Mouse (Mus musculus) embryo, embryonic 10.5 days (tissue): Measurements from ENCODE around the gene Nploc4.

Experiments used
- DNase-seq: peaks from one replicate; pipeline ENCODE4 v3.0.0-alpha.2; 2015; ENCODE audit warnings: low spot score

The Nploc4 gene

DNA sequence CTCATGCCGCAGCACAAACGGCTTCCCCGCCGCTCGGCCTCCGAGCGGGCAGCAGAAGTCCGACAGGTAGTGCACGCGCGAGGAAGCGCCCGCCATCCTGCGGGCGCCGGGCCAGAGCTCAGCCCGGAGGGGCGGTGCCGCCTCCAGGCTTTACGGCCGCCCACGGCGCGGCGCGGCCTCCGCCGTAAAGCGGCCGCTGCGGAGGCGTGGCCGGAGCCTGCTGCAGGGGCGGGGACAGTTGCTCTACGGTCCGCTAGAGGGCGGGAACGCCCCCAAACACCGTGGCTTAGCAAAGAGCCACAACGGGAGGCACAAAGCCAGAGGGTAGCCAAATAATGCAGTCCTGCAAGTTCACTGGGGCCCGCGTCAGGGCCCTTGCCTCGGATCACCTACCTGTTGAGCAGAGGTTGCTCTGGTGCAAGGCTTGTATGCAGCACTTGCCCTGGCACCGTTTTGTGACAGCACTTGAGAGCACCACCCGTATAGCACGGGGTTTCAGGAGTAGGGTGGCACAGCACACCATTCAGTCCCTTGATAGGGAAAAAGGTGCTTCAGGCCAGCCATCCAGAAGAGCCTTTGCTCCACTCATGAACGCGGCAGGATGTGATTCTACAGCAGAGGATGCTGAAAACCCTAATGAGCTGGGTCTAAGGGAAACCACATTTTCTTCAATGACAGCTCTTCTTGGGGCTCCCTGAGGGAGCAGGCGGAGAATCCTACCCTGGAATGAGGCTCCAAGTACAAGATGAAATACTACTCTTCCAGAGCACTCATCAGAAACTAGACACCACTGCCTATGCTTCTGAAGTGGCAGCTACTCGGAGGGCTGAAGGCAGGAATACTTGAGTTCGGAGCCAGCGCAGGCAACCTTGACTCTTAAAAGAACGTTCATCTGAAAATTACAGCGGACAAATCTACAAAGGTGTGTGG, 58.6 kb downstream of the Nploc4 start, which contains the start of gene Faap100:
TSS of gene Faap100 (minus strand) at position 154 of the 930 bp plus-strand sequence.
- peak; percentile 95 for DNase-seq

DNA sequence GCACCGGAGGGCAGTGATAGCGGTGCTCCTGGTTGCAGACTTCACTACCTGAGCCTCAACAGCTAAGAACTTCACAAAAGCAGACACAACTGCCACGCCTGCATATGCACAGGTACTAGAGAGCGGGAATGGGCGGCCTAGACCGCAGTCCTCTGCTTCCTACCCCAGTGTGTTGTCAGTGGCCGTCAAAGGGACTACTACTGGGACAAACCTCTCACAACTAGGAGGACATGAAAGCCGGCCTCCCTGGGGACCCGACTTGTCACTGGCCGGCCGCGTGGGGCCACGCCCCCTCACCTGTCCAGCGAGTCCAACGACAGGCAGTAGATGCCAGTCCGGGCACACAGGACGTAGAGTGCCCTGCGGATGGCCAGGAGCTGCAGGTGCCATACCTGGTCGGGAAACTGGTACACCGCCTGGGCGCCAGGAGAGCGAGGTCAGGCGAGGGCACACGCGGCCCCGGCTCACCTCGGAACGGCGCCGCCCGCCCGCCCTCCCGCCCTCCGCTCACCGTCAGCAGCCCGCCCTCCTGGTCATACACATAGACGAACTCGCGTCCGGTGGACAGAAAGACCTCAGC, 59.4 kb downstream of the Nploc4 start:
- DNase-seq = peak; percentile 36

DNA sequence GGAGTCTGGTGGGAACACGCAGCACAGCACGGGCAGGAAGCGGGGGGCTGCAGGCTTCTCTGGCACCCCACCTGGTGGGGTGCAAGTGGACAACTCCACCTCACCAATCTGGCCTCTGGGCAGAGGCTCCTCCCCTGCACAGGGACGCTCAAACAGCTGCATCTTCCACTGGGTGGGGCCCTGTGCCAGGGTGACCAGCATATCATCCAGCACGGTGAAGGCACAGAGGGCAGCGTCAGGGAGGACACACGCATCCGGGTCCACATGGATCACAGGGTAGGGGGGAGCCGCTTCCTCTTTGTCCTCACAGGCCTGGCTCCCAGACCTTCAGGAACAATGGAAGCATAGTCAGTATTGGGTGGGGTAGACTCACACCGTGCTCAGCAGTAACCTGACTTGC, 60.2 kb downstream of the Nploc4 start:
- no peak for DNase-seq

DNA sequence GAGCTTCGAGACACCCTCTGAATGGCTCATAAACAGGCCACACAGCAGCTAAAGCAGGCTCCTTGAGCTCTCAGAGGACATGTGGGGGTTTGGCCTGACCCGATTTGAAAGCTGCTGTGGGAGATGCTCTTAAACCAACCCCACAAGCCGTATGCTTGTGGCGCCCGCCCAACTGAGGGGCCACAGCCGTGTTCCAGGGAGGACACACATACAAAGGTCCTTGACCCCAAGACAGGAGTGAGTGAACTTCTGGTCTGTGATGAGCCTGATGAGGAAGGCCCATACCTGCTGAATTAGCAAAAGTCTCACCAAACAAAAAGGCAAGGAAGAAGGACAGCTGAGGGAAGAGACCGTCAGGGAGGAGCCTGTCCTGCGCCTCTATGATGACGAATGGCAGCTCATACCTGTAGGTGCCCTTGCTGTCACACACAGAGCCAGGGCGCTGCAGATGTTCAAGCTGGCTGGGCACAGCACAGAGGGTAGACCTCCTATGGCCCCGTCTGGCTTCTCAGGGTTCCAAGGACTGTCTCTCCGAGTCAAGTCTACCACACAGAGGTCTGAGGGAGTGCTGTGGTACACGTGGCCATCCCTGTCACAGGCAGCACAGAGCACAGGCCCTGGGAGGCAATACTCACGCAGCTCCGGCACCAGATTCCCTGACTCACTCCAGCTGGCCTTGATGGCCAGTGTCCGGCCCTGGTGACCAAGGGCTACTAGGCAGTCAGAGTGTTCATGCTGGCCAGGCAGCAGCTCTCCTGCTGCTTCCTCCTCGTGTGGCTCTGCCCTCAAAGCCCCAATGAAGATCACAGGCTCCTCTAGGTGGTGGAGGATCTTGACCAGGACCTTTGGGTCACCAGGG, 61.0 kb downstream of the Nploc4 start:
- DNase-seq = no peak

DNA sequence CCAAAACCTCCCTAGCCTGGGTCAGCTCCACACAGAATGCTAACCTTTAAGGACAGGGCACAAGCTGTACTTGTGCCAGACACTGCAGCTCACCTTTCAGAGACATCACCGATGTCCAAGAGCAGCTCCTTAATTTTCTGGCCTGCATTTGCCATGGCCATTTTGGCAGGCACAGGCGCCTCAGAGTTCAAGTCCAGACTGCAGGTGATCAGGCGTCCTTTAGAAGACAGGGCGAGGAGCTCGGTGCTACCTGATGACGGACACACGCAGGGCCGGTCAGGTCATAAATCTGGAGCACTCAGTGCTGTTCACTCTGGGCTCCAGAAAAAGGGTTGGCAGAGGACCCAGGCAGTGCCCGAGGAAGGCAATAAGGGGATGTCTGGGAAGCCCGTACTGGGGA, 62.2 kb downstream of the Nploc4 start:
- no peak for DNase-seq

DNA sequence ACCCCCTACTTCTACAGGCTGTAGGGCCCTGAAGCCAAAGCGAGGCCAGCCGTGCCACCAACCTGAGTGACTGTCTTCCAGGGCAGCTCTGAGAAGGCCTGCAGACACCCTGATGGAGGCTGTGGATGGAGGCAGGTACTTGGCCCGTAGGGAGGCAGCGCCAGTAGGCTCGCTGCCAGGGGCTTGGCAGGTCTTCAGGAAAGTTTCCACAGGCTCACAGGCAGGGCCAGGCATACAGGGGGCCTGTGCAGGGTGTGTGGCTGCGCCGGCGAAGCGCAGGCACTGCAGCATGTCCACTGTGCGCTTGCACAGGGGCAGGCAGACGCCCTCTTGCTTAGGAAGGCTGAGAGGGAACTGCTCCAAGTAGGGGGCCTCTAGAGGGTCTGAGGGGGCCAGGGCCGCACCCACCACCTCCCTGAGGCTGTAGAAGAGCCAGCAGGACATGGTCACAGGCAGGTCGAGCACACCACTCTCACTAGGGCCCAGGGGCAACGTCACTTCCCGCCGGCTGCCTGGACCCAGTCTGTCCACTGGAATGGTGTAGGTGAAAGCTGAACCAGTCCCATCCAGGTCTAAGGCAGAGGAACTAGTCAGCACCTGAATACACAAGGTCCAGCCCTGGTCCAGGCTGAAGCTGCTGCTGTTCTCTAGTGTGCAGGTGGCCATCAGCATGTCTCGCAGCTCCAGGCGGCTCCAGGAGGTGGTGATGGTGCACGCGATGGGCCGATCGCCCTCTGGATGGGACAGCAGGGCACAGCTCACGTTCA, 63.5 kb downstream of the Nploc4 start:
- no peak for DNase-seq

DNA sequence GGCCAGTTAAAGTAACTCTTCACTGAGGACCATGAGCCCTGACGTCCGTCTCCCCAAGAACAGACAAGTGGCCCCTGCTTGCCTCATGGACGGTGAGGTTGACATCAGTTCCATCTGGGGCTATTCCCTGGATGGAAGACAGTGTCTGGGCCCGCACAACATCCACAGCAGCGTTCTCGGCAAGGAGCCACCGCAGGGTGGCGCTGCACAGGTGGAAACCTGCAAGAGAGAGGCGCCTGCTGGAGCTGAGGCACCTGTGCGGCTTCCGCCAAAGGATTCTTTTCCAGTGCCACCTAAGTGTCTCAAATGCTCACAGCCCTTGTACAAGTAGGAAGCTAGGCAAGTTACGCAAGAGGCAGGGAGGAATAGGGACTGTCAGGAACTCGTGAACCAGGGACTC, 64.5 kb downstream of the Nploc4 start:
- DNase-seq = no peak

DNA sequence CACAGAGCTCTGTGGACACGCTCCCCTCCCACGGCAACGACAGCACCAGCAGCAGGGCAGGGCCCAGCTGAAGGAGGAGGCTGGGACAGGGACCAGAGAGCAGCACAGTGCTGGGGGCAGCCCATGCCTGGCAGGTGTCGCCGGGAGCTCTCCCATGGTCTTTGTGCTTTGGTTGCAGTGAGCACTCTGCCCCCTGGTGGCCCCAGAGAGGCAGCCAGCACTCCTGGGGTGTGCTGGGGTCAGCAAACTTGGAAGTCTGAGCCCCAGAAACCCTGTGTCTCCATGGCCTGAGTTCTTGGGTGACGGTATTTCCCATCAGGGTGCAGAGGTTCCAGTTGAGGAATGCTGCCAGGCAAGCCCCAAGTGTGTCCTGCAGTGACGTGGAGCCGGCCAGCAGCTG, 67.9 kb downstream of the Nploc4 start:
- DNase-seq = peak; percentile 71

DNA sequence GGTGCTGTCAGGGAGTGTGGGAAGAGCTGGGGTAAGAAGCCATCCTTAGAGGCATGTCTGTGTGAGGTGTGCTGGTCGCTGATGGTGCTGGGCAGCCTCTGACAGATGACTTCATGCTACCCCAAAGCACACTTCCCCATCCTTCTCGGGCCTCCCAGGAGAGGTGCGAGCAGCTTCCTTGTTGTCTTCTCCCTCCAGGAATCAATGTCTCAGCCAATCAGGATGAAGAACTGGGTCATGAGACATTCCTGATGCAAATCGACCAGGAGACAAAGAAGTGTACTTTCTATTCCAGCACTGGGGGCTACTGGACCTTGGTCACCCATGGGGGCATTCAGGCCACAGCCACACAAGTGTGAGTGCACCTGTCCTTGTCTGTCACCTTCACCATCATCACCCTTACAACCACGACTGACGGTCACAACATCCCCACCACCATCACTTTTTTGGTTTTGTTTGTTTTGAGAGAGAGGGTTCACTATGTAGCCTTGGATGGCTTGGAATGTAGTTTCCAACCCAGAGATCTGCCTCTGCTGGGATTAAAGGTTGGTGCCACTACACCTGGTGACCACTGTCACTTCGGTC, 71.0 kb downstream of the Nploc4 start:
- DNase-seq = no peak

DNA sequence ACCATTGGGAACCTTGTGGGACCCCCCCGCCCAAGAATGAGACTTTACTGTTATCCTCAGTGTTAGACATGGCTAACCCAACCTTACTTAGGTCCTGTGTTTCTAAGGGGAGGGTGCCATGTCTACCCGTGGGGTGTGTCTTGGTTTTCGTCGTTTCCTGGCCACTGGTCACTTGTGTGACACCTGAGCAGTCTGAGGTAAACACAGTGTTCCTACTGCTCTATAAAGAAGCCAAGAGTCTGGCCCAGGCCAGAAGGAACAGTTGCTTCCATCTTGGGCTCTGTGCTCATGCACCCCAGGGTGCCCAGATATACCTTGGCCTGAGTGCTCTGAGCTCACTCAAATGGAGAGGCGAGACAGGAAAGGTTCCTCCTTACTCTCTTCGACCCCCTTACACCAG, 74.6 kb downstream of the Nploc4 start:
- no peak for DNase-seq

DNA sequence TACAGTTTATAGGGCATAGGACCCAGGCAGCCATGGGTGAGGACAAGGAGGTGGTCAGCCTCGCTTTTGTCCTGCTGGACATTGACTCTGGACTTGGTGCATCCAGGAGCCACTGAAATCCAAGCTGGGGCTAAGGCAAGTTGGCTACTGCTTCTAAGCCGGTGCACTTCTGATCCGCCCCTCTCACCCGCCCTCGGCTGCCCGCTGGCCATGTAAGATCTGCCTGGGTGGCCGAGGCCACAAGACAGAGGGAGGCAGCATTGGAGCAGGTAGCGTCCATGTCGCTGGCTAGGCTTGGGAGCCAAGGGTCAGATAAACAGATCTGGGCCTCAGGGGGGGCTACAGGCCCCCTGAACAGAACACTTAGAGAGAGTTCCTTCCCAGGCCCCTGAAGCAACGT, 76.2 kb downstream of the Nploc4 start, which contains the start of gene Fscn2:
TSS of gene Fscn2 (plus strand) at position 240 of the 400 bp plus-strand sequence.
- DNase-seq = no peak

DNA sequence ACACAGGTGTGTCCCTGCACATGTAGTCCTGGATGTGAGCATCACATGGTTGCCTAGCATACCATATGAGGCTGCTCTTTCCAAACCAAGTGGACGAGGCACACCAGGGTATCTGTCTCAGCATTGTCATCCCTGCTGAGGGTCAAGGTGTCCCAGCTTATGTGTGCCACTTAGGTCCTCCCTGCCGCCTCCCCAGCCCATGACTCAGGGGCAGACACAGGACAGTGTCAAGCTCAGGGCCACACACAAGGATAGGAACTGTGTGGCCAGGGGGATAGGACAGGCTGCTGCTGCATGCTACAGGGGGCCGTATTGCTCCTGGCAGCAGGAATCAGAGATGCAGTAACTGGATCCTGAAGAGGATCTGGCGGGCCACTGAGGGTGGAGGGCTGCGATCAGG, 76.8 kb downstream of the Nploc4 start:
- DNase-seq = no peak

DNA sequence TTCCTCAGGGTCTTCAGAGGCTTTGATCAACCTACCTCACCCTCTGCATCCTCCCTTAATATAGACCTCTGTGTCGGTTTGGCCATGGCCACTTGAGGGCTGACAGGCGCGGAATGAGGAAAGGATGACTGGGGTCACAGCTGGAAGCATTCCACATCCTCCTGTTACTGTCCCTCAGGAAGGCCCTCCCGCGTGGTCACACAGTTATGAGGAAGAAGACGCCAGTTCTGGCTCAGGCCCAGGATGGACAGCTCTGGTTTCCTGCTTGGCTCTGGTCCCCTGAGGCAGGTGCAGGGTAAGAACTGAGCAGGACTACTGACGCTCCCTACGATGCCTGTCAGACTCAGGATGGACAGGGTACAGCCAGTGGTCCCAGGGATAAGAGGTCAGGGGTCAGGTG, 77.4 kb downstream of the Nploc4 start:
- DNase-seq = no peak

DNA sequence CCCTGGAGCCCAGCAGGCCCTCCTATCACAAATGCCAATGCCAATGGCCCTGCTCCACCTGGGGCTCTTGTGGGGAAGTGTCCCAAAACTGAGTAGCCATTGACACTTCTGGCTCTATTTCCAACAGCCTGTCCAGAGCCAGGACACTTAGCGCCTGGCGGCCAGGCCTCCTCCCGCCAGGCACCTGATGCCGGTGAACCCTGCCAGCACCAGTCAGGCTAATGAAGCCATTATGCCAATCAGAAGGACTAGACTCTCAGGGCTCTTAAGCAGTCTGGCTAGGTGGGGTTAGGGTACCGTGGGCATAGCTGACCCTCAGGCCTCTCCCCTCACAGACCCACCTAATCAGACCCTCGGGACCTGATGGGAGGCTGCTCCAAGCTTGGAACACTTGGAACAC, 78.1 kb downstream of the Nploc4 start:
- no peak for DNase-seq

DNA sequence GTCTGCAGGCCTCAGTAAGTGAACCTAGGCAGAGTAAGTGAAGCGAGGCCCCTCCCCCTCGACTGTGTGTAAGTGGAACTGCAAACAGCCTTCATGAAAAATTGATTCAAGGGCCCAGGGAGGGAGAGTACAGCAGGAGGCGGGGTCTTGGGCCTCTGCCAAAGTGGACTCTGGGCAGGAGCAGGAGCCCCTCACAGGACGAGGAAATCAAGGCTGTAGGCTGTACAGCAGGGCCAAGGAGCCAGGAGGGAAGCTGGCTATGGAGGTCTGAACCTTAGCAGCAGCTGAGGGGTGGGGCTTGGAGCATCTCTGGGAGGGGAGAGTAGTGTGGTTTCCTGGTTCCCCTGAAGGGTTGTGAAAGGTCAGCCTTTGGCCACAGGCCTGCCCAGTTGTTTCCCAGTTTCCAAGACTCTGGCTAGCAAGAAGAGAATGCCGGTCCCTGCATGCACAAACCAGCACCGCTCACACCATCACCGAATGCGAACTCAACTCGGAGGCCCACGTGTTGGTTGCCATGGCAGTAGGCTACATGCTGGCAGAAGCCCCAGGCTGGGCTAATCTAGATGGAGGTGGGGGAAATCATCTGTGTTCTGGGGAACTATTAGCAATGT, 79.6 kb downstream of the Nploc4 start:
- peak; percentile 75 for DNase-seq

DNA sequence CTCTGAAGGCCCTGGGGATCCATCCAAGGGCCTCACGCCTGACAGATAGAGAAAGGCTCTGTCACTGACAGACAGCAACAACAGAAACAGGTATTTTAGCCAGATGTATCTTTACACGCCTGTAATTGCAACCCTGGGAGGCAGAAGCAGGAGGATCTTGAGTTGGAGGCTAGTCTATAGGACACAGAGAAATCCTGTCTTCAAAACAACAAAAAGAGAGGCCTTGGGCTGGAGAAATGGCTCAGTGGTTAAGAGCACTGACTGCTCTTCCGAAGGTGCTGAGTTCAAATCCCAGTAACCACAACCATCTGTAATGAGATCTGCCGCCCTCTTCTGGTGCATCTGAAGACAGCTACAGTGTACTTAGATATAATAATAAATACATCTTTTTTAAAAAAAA, 80.6 kb downstream of the Nploc4 start:
- no peak for DNase-seq

DNA sequence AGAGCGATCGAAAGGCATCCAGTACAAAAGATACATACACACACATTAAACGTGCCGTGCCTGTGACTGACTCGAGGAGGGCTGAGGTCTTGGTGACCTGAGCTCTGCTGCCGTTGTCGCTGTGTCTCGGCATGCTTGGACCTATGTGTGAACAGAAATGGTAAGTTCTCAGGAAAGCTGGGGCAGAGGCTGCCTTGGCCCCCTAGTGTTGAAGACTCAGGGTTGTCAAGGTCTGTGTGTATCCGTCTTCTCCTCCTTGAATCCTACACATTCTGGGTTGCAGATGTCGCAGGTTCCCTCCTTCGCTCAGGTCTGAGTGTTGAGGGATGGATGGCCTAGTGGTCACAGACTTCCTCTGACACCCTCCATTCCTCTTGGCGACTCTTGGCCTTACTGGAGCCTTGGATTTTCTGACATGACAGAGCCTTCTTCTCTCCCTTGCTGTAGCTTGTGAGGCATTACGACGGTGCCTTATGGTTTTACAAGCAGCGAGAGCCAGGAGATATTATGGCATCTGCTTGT, 81.1 kb downstream of the Nploc4 start:
- DNase-seq = no peak

DNA sequence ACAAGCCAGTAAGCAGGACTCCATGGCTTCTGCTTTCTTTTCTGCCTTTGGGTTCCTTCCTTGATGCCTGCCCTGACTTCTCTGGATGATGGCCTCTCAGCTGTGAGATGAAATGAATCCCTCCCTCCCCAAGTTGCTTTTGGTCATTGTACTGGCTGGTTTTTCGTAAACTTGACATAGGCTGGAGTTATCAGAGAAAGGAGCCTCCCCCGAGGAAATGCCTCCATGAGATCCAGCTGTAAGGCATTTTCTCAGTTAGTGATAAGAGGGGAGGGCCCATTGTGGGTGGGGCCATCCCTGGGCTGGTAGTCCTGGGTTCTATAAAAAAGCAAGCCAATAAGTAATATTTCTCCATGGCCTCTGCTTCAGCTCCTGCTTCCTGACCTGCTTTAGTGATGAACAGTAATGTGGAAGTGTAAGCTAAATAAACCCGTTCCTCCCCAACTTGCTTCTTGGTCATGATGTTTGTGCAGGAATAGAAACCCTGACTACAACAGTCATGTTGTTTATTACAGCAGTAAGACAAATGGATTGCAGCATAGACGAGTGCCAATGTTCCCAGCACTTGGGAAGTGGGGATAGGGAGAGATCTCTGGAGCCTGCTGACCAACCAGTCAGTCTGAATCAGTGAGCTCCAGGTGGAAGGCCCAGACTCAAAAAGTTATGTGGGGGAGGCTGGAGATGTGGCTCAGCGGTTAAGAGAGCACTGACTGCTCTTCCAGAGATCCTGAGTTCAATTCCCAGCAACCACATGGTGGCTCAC, 82.0 kb downstream of the Nploc4 start:
- no peak for DNase-seq

DNA sequence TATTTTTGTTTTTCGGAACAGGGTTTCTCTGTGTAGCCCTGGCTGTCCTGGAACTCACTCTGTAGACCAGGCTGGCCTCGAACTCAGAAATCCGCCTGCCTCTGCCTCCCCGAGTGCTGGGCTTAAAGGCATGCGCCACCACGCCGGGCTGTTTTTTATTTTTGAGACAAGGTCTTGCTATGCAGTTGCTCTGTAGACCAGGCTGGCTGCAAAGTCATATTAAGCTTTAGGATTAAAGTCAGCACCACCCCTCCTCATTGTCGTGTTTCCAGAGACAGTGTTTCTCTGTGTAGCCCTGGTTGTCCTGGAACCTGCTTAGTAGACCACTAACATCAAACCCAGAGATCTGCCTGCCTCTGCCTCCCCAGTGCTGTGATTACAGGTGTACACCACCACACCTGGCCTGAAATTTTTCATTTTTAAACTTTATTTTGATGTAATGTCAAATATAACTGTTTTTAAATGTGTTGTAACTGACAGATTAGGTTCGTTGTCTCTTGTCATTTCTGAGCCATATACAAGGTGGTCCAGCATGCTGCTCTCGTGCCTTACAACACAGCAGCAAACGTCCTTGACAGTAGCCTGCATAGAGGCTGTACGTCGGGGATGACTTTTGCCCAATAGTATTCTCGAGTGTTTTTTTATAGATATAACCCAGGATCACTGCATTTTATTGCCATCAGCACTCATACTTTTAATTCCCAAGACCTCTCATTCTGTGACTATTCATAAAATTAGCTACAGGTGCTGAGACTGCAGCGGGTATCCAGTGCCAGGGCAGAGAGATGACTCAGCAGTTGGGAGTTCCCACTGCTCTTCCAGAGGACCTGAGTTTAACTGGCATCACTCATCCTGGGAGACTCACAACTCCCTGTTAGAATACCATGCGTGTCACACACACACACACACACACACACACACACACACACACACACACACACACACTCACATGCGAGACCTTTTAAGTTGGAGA, 82.9 kb downstream of the Nploc4 start:
- no peak for DNase-seq
